ENCODE assay signal across 14 mouse cellular contexts in the genomic region with DNA sequence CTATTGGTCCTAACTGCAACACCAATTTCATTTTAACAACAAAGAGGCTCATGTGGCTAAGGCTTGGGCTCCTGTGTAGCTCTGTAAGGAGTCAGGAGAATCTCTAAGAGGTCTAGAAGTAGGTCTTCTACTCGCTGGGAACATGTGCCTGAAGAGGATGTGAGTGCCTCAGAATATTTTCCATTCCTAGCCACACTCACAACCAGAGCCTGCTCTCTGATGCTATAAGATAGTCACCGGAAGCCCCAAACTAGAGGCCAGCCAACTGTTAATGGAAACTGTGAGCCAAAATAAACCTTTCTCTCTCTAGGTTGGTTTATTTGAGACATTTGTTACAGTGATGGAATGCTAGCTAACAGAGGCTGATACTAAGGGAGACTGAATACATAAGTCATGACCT. TPM values are rescaled to one million over a fixed set of nuclear protein-coding genes. Genes with fewer than 3 reads are reported as not detected.
DNase-seq lines count a peak whose midpoint lies in the region; ATAC-seq lines count a peak whose summit lies in the region.
"Had no signal": no experiment of that assay in that cellular context is flagged by ENCODE, and none has a peak within 500 bp of the region (broad histone marks: within the 10 kb centered on the region; RNA-seq: fewer than 3 reads in every experiment).

No protein-coding gene starts in this region.

- H3K36me3 ChIP-seq in heart, embryonic 10.5 days: no peaks in the 10 kb centered on the region
- H3K36me3 ChIP-seq: forebrain, embryonic 10.5 days; lung, embryonic 15.5 days had no signal

- H3K9me3 ChIP-seq in heart, embryonic 10.5 days: no peaks in the 10 kb centered on the region
- H3K9me3 ChIP-seq: forebrain, embryonic 10.5 days; lung, embryonic 15.5 days had no signal

- 49% methylated on average over 2 of the region's 2 CpGs for WGBS in heart, embryonic 10.5 days

- no peak overlapping the region for H3K4me3 ChIP-seq in heart, embryonic 10.5 days
- H3K4me3 ChIP-seq: forebrain, embryonic 10.5 days; lung, embryonic 15.5 days had no signal

- peak; percentile 11 to 38; a peak in 3 of 4 replicates for ATAC-seq in hematopoietic stem cell, adult 5-6 weeks (replicated peaks in 1 of 2; ENCODE audit: insufficient read depth in 1 of 2, low FRiP score in 2 of 2, low TSS enrichment in 1 of 2, low read depth in 1 of 2, poor library complexity in 2 of 2, severe bottlenecking in 2 of 2)
- ATAC-seq in monocyte, adult 5-6 weeks (replicated peaks; ENCODE audit: insufficient number of reproducible peaks, low FRiP score, low TSS enrichment, poor library complexity, severe bottlenecking): peak; percentile 30; the same call in 1 of the 2 replicates

- DNase-seq in heart, adult 9 months (ENCODE audit: low spot score in 2 of 2): peak; percentile 8 to 18
- DNase-seq in heart, embryonic 10.5 days (ENCODE audit: low spot score): no peak
- peak; percentile 22 for DNase-seq in CD4-positive, CD25-positive, alpha-beta regulatory T cell, adult 2 months (ENCODE audit: low read depth, low spot score)
- no peak for DNase-seq in urinary bladder, postnatal 36 days (ENCODE audit: low spot score in 2 of 2)
- no peak for DNase-seq in adrenal gland, postnatal 4 days (ENCODE audit: low spot score in 2 of 2)
- no peak for DNase-seq in layer of hippocampus, adult 18-20 months (ENCODE audit: low spot score in 2 of 2)
- DNase-seq: adrenal gland, postnatal 25 days; cerebellum, adult 8-10 months; left cerebral cortex, postnatal 4 days; right cerebral cortex, postnatal 4 days had no signal

- no peaks in the 10 kb centered on the region for H3K27me3 ChIP-seq in heart, embryonic 10.5 days (ENCODE audit: insufficient read depth, poor library complexity, severe bottlenecking)
- H3K27me3 ChIP-seq: lung, embryonic 15.5 days had no signal

- no peak overlapping the region for H3K27ac ChIP-seq in heart, embryonic 10.5 days
- H3K27ac ChIP-seq: forebrain, embryonic 10.5 days; lung, embryonic 15.5 days had no signal

- H3K4me1 ChIP-seq in heart, embryonic 10.5 days: peaks cover 2% of the 10 kb centered on the region; the same call in 1 of the 2 replicates
- H3K4me1 ChIP-seq: forebrain, embryonic 10.5 days; lung, embryonic 15.5 days had no signal

RNA-seq across cellular contexts. Expression of gene Fbxo48, which starts 26.4 kb away (rescaled TPM):
- 1.5 and 1.7 TPM in 2 replicates for polyA plus RNA-seq in heart, embryonic 10.5 days (2016; fragmentation: Nextera tagmentation; extraction: Ambion mirVana)
- 6.0 and 11.5 TPM in 2 replicates for total RNA-seq in hematopoietic stem cell, adult 5-6 weeks (2017)
- 0.32 to 5.6 TPM (median 3.6 TPM) in 3 replicates for total RNA-seq in monocyte, adult 5-6 weeks (2017)
- total RNA-seq in adrenal gland, postnatal 4 days (2021): 1 to 10 TPM; 3.4 to 4.4 TPM
- 1 to 10 TPM; 1.6 to 2.2 TPM for total RNA-seq in layer of hippocampus, adult 18-20 months (2021)

Comparison
In these comparisons a context has a peak if more than half of its experiments do, and no peak if none do; other contexts are left out.
1. DNase-seq: peak in heart, adult 9 months (2 of 2) and CD4-positive, CD25-positive, alpha-beta regulatory T cell, adult 2 months (single experiment); none in heart, embryonic 10.5 days (single experiment), urinary bladder, postnatal 36 days (0 of 2), adrenal gland, postnatal 4 days (0 of 2) and layer of hippocampus, adult 18-20 months (0 of 2).